Mouse (Mus musculus): ENCODE data around the gene Btg1.

Btg1 gene

GRCm38 (mm10) chr10:96630110-96630509, 13.3 kb downstream of the Btg1 start:
- DNase-seq (ENCODE audit: low read depth) = no peak

- DNase-seq (ENCODE audit: low read depth) = no peak
These were observed 14.4 kb downstream of the Btg1 start for GRCm38 (mm10) chr10:96631066-96631711.

GRCm38 (mm10) chr10:96632271-96633144, 15.7 kb downstream of the Btg1 start:
- no peak for DNase-seq (ENCODE audit: low read depth)

- no peak for DNase-seq (ENCODE audit: low read depth)
These were observed 16.3 kb downstream of the Btg1 start for GRCm38 (mm10) chr10:96633145-96633516.

- DNase-seq (ENCODE audit: low read depth) = no peak
These were observed 18.7 kb downstream of the Btg1 start for GRCm38 (mm10) chr10:96635472-96635871.

DNA sequence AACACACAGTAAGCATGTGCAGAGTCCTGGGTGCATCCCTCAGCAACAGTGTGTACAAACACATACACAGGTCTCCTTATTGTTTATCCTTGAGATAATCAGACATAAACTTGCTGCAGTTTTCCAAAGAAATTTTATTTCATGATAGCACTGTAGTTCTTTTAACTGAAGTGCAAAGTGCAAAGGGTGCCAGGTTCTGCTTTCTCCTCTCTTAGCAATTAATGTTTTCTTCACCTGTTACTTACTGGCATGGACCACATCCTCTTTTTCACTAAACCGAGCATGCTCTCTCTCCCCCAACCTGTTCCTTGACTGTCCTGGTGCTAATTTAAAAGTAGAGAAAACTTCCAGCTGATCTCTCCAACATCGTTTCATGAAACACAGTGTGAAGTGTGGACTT, 21.7 kb downstream of the Btg1 start:
- DNase-seq (ENCODE audit: low read depth) = no peak

DNA sequence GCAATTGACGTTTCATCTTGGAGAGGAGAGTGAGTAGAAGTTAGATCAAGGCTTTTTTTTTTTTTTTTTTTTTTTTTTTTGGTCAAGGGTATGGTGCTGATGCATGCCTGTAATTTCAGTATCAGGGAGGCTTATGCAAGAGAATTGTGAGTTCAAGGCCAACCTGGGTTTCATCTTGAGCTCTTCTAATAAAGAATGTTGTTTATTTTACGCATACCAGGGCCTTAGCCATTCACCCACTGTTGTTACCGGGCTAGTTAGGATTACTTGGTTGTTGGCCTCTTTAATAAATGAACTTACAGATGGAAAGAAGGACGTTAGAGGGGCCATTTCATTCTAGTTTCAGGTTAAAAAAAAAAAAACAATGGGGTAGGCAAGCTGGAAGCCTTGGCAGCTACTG, 25.2 kb downstream of the Btg1 start:
- no peak for DNase-seq (ENCODE audit: low read depth)

- DNase-seq (ENCODE audit: low read depth) = no peak
These were observed 25.9 kb downstream of the Btg1 start for GRCm38 (mm10) chr10:96642751-96643150.

- DNase-seq (ENCODE audit: low read depth) = no peak
These were observed 28.4 kb downstream of the Btg1 start for GRCm38 (mm10) chr10:96645183-96645582.

- DNase-seq (ENCODE audit: low read depth) = no peak
These were observed 29.4 kb downstream of the Btg1 start for GRCm38 (mm10) chr10:96646024-96646866.

DNA sequence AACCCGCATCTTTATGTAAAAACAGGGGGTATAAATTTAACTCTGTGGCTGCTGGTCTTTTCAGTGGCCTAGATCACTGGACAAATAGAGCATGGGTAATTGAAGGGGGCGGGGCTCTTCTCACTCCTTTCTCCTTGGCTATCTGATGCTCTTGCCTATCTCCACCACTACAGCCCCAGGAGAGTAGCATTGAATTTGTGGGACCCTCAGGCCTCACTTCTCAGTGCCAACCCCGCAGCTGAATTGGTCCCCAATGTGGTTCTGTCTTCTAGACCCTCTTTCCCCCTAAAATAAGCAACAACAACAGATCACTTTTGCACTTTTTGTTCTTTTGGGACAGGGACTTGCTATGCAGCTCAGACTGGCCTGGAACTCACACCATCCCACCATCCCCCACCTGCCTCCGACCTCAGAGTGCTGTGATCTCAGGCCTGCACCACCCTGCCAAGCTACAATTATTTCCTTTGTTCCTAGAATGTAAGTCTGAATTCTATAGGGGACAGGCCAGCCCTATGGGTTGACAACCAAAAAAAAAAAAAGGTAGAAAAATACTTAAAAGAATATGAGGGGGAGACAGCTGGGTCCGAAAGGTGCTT, 30.2 kb downstream of the Btg1 start:
- DNase-seq (ENCODE audit: low read depth) = no peak

DNA sequence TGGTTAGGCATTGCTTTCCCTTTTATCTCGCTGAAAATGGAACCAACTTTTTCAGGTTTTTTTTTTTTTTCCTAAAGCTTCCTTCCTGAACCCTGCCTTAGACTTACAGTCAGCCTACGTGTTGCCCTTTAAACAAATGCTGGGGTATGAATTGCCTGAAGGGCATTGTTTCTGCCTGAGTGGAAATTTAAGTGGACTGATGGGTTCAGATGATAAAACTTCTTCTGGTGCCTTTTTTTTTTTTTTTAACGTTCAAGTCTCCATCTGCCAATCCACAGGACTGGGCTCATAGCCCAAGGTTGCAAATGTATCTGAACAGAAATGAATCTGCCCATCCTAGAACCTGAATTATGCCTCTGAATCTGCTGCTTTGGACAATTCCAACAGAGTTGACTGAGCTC, 31.4 kb downstream of the Btg1 start:
- DNase-seq (ENCODE audit: low read depth) = peak; percentile 51

GRCm38 (mm10) chr10:96649524-96649923, 32.7 kb downstream of the Btg1 start:
- peak; percentile 50 for DNase-seq (ENCODE audit: low read depth)

DNA sequence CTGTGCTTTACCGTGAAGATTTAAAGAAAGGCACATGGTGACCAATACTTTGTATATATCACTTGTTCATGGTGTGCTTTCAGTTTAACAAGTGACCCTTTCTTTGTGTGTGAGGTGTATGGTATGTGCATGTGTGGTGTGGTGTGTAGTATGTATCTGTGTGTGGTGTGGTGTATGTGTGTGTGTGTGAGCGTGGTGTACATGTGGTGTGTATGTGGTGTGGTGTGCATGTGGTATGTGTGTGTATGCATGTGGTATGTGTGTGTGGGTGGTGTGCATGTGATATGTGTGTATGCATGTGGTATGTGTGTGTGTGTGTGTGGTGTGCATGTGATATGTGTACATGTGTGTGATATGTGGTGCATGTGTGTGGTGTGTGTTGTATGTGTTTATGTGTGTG, 35.6 kb downstream of the Btg1 start:
- DNase-seq (ENCODE audit: low read depth) = no peak

GRCm38 (mm10) chr10:96653030-96653429, 36.2 kb downstream of the Btg1 start:
- DNase-seq (ENCODE audit: low read depth) = no peak

DNA sequence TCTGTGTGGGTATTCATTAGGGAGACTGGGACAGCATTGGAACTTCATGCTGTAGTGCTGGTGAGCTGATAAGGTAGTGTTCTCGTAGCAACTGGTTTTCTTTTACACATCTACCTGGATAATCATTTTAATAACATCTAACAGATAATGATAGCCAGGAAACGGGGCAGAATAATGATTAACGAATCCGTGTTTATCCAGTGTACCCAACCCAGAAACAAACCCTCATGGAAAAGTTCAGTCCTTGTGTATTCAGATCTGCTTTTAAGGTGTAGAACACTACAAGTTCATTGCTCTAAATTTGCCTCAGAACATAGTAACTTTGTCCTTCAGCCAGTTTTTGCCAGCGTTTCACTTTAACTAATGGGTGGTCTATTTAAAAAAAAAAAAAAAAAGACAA, 37.3 kb downstream of the Btg1 start:
- no peak for DNase-seq (ENCODE audit: low read depth)

- peak; percentile 54 for DNase-seq (ENCODE audit: low read depth)
These were observed 37.8 kb downstream of the Btg1 start for GRCm38 (mm10) chr10:96654576-96654975.

- DNase-seq (ENCODE audit: low read depth) = no peak
These were observed 38.3 kb downstream of the Btg1 start for GRCm38 (mm10) chr10:96655066-96655465.

GRCm38 (mm10) chr10:96656176-96656575, 39.4 kb downstream of the Btg1 start:
- DNase-seq (ENCODE audit: low read depth) = peak; percentile 47

DNA sequence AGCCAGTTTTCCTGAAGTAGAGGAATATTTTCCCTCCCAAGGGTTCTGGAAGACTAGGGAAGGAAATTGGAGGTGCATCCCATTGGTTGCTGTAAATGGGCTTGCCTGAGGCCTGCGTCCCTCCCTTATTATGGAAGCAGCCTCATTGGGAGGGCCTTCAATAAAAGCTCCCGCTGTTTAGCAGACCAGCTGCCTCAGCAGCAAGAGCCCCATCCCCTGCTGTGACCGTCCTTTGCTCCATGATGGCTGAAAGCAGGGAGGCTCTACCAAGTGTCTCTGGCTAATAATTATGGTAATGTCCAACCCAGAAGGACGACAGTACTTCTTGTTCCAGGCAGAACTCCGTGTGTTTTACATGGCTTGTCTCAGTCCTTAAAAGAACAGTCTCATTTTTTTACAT, 42.1 kb downstream of the Btg1 start:
- DNase-seq (ENCODE audit: low read depth) = no peak

GRCm38 (mm10) chr10:96660280-96660985, 43.6 kb downstream of the Btg1 start:
- peak; percentile 54 for DNase-seq (ENCODE audit: low read depth)

DNA sequence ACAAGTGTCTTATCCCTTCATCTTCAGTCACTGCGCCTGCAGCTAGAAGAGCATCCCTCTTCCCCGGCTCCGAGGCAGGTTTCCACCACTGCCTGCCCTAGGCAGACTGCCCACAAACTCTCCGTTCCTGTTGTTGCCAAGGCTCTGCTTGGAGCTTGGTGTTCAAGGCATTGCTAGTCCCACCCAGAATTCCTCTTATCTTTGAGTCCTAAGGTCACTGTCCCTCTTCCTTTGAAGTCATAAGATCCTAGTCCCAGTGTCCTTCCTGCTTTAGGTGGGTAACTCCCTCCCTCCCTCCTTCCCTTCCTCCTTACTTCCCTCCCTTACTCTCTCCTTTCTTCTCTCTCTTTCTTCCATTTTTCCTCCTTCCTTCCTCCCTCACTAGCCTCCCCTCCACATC, 46.2 kb downstream of the Btg1 start:
- no peak for DNase-seq (ENCODE audit: low read depth)
